Mouse (Mus musculus): ENCODE measurements around the gene Fhod1.
A peak's percentile ranks its signal among the peaks of the same experiment; 100 is the strongest.

GRCm38 (mm10) chr8:105326141-105326672 is 21.5 kb downstream of the Fhod1 start, which contains the start of the genes Lrrc29 and Tmem208:
- no peak for TF ChIP-seq MYB (IDR thresholded peaks at IDR 0.05; ENCODE audit: low read depth, low read length)
- no peak for TF ChIP-seq ZKSCAN1 (IDR thresholded peaks at IDR 0.05; ENCODE audit: low read depth, low read length)
- TF ChIP-seq CTCF (IDR thresholded peaks at IDR 0.05 in 2 of 3, conservative IDR thresholded peaks at IDR 0.05 in 1 of 3; ENCODE audit: control insufficient read depth in 1 of 3, insufficient read depth in 1 of 3, low read depth in 2 of 3, low read length in 3 of 3, poor library complexity in 1 of 3, severe bottlenecking in 1 of 3), result peak in 2 of 3 experiments; percentile 38; a peak in 4 of 6 replicates
- TF ChIP-seq GATA1 (IDR thresholded peaks at IDR 0.05; ENCODE audit: low read depth, low read length), result no peak
- TF ChIP-seq POLR2A (IDR thresholded peaks at IDR 0.05; ENCODE audit: control insufficient read depth in 1 of 2, insufficient read depth in 1 of 2, low read depth in 1 of 2, low read length in 2 of 2, poor library complexity in 1 of 2), result peak; percentile 65 to 96; a peak in 3 of 4 replicates
- no peak for TF ChIP-seq GABPA (IDR thresholded peaks at IDR 0.05; ENCODE audit: low read depth, low read length)
- peak in 1 of 2 experiments; percentile 3; a peak in 1 of 4 replicates for TF ChIP-seq EP300 (IDR thresholded peaks at IDR 0.05; ENCODE audit: low read depth in 1 of 2, low read length in 2 of 2)
- peak; percentile 96 for TF ChIP-seq ELF1 (IDR thresholded peaks at IDR 0.05; ENCODE audit: low read depth, low read length)
